Mouse (Mus musculus) E14TG2a.4 (cell line): ENCODE data around the gene Ism2.

Source experiments
- H3K27me3 ChIP-seq: 2 replicates; pipeline ENCODE4 v1.6.1; 2014; ENCODE audit warnings: low read length, control low read depth; ENCODE audit not compliant: insufficient read depth
- H3K36me3 ChIP-seq: 2 replicates; pipeline ENCODE4 v1.6.1; 2014; ENCODE audit warnings: low read length, control low read depth; ENCODE audit not compliant: insufficient read depth
- H3K4me1 ChIP-seq: replicated peaks from 2 replicates; pipeline ENCODE4 v1.6.1; 2014; ENCODE audit warnings: low read depth, low read length, control low read depth
- H3K4me3 ChIP-seq: replicated peaks from 2 replicates; pipeline ENCODE4 v1.5.1; 2014; ENCODE audit warnings: mild to moderate bottlenecking, low read length
- H3K9me3 ChIP-seq: 2 replicates; pipeline ENCODE4 v1.6.1; 2014; ENCODE audit warnings: low read length, control low read depth
- CTCF ChIP-seq: conservative IDR thresholded peaks from 2 replicates; pipeline ENCODE4 v1.5.1; 2014; ENCODE audit warnings: low read length
- NANOG ChIP-seq: IDR thresholded peaks from 2 replicates; pipeline ENCODE4 v1.6.1; 2014; ENCODE audit warnings: borderline replicate concordance, low read length, mixed read lengths
- POU5F1 ChIP-seq: IDR thresholded peaks from 2 replicates; pipeline ENCODE4 v1.6.1; 2014; ENCODE audit warnings: low read length, borderline replicate concordance

Gene Ism2

GRCm38 (mm10) chr12:87265444-87265843, 34.1 kb downstream of the Ism2 start:
- no peaks in the 10 kb centered on the region for H3K27me3 ChIP-seq
- peak overlapping the region; percentile 97 for H3K4me3 ChIP-seq
- H3K4me1 ChIP-seq: peaks cover 42% of the 10 kb centered on the region
- TF ChIP-seq CTCF (no peak), NANOG (no peak), POU5F1 (no peak)
- no peaks in the 10 kb centered on the region for H3K9me3 ChIP-seq
- H3K36me3 ChIP-seq: peaks cover 64% of the 10 kb centered on the region

DNA sequence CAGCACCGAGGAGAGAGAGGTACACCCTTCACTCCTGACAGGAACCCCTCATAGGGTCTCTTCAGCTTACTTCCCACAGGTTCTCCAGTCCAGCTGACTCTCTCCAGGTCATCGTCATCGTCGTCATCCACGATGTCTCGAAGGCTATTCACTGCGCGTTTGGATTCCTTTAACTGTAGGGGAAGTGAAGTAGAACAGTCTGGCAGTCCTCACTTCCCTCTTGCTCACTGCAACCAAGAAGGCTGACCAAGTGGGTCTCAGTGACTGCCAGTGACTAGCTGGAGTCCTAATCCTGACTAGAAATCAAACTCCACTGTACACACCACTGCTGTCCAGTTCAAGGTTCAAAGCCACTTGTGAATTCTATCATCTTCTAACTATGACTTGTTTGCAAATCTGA, 38.9 kb downstream of the Ism2 start:
- TF ChIP-seq POU5F1 (no peak), NANOG (no peak), CTCF (no peak)
- H3K4me3 ChIP-seq: no peak overlapping the region
- peaks cover 17% of the 10 kb centered on the region for H3K4me1 ChIP-seq
- H3K27me3 ChIP-seq: no peaks in the 10 kb centered on the region
- no peaks in the 10 kb centered on the region for H3K9me3 ChIP-seq
- peaks cover 80% of the 10 kb centered on the region for H3K36me3 ChIP-seq

DNA sequence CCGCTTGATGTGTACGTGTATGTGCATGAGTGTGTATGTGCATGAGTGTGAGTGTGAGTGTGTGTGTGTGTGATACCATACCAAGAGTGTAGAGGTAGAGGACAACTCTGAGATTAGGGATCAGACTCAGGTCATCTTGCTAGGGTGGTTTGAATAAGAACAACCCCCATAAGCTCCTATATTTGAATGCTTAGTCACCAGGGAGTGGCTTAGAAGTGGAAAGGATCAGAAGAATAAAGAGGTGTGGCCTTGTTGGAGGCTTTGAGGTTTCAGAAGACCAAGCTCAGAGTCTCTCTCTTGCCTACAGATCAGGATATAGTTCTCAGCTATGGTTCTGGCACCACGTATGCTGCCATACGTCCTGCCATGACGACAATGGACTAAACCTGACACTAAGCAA, 42.9 kb downstream of the Ism2 start:
- Histone ChIP-seq H3K4me3 (no peak overlapping the region), H3K4me1 (peaks cover 8% of the 10 kb centered on the region; the same call in 1 of the 2 replicates), H3K9me3 (no peaks in the 10 kb centered on the region), H3K36me3 (peaks cover 90% of the 10 kb centered on the region), H3K27me3 (no peaks in the 10 kb centered on the region)
- no peak for TF ChIP-seq NANOG
- TF ChIP-seq POU5F1: no peak
- no peak for TF ChIP-seq CTCF

DNA sequence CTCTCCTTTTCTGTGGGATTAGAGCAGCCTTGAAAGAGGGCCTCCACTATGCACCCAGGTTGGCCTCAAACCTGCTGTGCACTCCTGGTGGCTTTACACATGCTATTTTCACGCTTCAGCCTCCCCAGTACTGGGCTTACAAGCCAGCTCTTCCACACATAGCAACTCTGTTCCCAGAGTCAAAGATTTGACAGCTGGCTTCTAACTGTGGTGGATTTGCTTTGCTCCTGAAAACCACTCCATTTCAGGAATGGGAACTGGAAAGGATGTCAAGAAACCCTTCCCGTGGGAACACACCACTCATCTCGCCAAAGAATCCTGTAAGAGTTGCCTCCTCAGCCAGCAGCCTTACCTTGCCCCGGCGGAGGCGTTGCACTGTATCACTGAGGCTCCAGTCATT, 45.6 kb downstream of the Ism2 start:
- peaks cover 15% of the 10 kb centered on the region for H3K4me1 ChIP-seq
- TF ChIP-seq NANOG: no peak
- no peak for TF ChIP-seq CTCF
- TF ChIP-seq POU5F1: no peak

GRCm38 (mm10) chr12:87250161-87250560, 49.3 kb downstream of the Ism2 start:
- H3K4me1 ChIP-seq: peaks cover 8% of the 10 kb centered on the region
- no peaks in the 10 kb centered on the region for H3K27me3 ChIP-seq
- H3K4me3 ChIP-seq: no peak overlapping the region
- no peaks in the 10 kb centered on the region for H3K9me3 ChIP-seq
- TF ChIP-seq CTCF: no peak
- TF ChIP-seq POU5F1: no peak
- TF ChIP-seq NANOG: no peak
- H3K36me3 ChIP-seq: peaks cover 85% of the 10 kb centered on the region

More for the DNA sequence above, 45.6 kb downstream of the Ism2 start:
- H3K4me3 ChIP-seq: no peak overlapping the region
- H3K9me3 ChIP-seq: no peaks in the 10 kb centered on the region
- H3K27me3 ChIP-seq: no peaks in the 10 kb centered on the region
- H3K36me3 ChIP-seq: peaks cover 92% of the 10 kb centered on the region

- TF ChIP-seq NANOG (no peak), CTCF (no peak), POU5F1 (no peak)
- Histone ChIP-seq H3K4me1 (no peaks in the 10 kb centered on the region), H3K27me3 (no peaks in the 10 kb centered on the region), H3K36me3 (peaks cover 52% of the 10 kb centered on the region), H3K4me3 (no peak within 1 kb of the TSS), H3K9me3 (peaks cover 4% of the 10 kb centered on the region; the same call in 1 of the 2 replicates)
Measured at GRCm38 (mm10) chr12:87238632-87239031, 60.9 kb downstream of the Ism2 start, which contains the start of gene Noxred1. Noxred1 (minus strand) TSS chr12:87238732.

DNA sequence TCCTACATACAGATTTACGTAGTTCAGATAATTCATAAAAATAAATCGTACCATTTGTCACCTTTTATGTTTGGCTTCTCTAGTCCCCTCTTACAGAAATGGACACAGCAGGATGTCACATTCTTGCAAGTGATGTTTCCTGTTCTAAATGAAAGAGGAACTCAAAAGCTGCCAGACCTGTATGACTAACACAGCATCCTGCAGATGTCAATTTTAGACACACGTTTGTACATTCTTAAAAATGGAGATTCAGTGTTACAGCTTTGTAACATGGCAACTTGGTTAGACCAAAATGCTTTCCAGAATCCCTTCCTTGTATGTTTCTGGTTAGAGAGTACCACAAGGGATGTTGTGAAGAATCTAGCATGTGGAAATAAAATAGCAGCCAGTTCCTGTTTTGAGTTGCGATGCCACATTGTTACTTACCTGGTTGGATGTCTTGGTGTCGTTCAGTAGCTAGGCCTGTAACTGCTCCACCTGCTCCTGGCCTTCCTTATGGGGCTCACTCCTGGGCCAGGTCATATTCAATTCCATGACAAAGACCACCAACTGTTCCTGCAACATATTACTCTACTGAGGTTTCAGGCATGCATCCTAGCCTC, 62.5 kb downstream of the Ism2 start:
- peaks cover 38% of the 10 kb centered on the region for H3K36me3 ChIP-seq
- H3K4me3 ChIP-seq: no peak overlapping the region
- no peaks in the 10 kb centered on the region for H3K4me1 ChIP-seq
- TF ChIP-seq NANOG (no peak), CTCF (no peak), POU5F1 (no peak)
- no peaks in the 10 kb centered on the region for H3K27me3 ChIP-seq
- H3K9me3 ChIP-seq: peaks cover 8% of the 10 kb centered on the region; the same call in 1 of the 2 replicates

DNA sequence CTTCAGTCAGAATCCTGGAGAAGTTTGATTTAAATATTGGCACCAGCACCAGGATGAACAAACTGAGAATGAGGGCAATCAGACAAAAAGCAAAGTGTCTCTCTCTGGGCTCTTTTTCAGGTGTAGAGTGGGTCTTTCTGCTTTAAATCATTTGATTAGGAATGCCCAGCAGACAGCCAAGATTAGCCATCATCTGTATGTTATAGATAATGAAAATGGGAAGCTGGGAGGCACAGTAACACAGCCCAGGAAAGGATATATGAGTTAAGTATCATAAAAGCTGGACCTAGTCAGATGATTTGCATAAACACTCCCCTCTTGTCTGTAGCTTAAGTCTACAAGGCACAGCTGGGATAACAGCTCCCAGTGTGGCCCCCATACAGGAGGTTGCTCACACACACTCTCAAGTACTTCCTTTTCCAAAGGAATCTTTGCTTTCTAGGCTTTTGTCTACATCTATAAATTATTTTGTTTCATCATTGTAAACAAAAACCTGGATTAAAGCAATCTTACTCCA, 69.1 kb downstream of the Ism2 start:
- TF ChIP-seq NANOG (no peak), CTCF (no peak), POU5F1 (no peak)
- Histone ChIP-seq H3K4me3 (no peak overlapping the region), H3K27me3 (no peaks in the 10 kb centered on the region)

More for the DNA sequence above, 69.1 kb downstream of the Ism2 start:
- Histone ChIP-seq H3K36me3 (no peaks in the 10 kb centered on the region), H3K9me3 (peaks cover 4% of the 10 kb centered on the region; the same call in 1 of the 2 replicates), H3K4me1 (peaks cover 15% of the 10 kb centered on the region)
